In the genomic region with DNA sequence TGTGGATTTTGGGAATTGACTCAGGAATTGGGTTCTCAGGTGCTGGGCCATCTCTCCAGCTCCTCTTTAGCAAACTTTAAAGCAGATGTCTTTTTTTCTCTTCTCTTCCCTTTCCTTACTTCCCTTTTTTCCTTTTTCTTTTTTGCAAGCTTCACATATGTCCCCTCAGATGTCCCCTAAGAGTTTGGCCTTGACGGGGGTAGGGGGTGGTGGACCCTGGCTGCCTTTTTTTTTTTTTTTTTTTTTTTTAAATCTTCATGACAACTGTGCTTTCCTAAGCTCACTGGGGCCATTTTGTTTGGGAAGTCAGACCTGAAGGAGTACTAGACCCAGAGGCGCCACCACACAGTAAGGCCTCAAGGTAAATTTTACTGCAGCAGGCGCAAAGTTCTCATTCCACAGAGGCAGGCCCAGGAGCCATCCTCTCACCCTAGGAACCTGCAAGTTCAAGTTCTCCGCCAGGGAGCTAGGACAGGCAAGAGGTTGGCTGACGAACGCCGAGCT, we compare ENCODE assay signal across 9 mouse cellular contexts. TPM values are rescaled to one million over a fixed set of nuclear protein-coding genes. Genes with fewer than 3 reads are reported as not detected.
A peak's percentile ranks its signal among the peaks of the same experiment; 100 is the strongest.
DNase-seq lines count a peak whose midpoint lies in the region; ATAC-seq and TF ChIP-seq lines count a peak whose summit lies in the region.
"Had no signal": no experiment of that assay in that cellular context is flagged by ENCODE, and none has a peak within 500 bp of the region (broad histone marks: within the 10 kb centered on the region; RNA-seq: fewer than 3 reads in every experiment).

No protein-coding gene starts in this region.

- H3K4me1 ChIP-seq in embryonic facial prominence, embryonic 12.5 days = no peaks in the 10 kb centered on the region; the same call in 1 of the 2 replicates
- 0 out of 2 replicates have a peak, but pooled peaks cover 4% of the 10 kb centered on the region for H3K4me1 ChIP-seq in hindbrain, postnatal 0 days (ENCODE audit: insufficient read depth, low read length)

- H3K4me3 ChIP-seq in left cerebral cortex, adult 2 months = peak overlapping the region; percentile 86
- peak overlapping the region; percentile 91 for H3K4me3 ChIP-seq in embryonic facial prominence, embryonic 12.5 days
- peak overlapping the region; percentile 98 for H3K4me3 ChIP-seq in hindbrain, postnatal 0 days (ENCODE audit: low read length)
- H3K4me3 ChIP-seq in myocyte = peak overlapping the region; percentile 93

- H3K9me3 ChIP-seq in embryonic facial prominence, embryonic 12.5 days = no peaks in the 10 kb centered on the region
- H3K9me3 ChIP-seq in hindbrain, postnatal 0 days (ENCODE audit: low read length) = no peaks in the 10 kb centered on the region

- H3K79me2 ChIP-seq in myocyte (ENCODE audit: control insufficient read depth, insufficient read depth) = peaks cover 39% of the 10 kb centered on the region

- intact Hi-C loops in left cerebral cortex, adult 2 months (cut with DNase I) = loop anchor here (2.0 to 5.0 kb wide), 4 partner anchors 17 to 342 kb away; partner anchors contain the start of genes Ptprn2 and Wdr60
- intact Hi-C loops in left cerebral cortex, postnatal 25 days (cut with DNase I) = loop anchor here (5.0 kb wide), 3 partner anchors 37 to 342 kb away; partner anchors contain the start of gene Ncapg2
- intact Hi-C loops in left cerebral cortex, postnatal 10 days (cut with DNase I) = loop anchor here (5.0 kb wide), 1 partner anchor 337 kb away; no protein-coding TSS in a partner anchor

- DNase-seq in left cerebral cortex, adult 2 months (ENCODE audit: extremely low spot score in 1 of 2, low spot score in 2 of 2) = no peak
- DNase-seq in left cerebral cortex, adult 9 months (ENCODE audit: low spot score in 2 of 2) = no peak
- DNase-seq in hindbrain, postnatal 0 days (ENCODE audit: low spot score) = peak; percentile 65
- no peak for DNase-seq in left cerebral cortex, postnatal 25 days (ENCODE audit: low spot score in 2 of 2)
- DNase-seq in left cerebral cortex, postnatal 10 days (ENCODE audit: extremely low spot score in 1 of 2, low spot score in 2 of 2) = no peak
- no peak for DNase-seq in embryo, embryonic 11 days

- H3K36me3 ChIP-seq in embryonic facial prominence, embryonic 12.5 days = no peaks in the 10 kb centered on the region
- H3K36me3 ChIP-seq in hindbrain, postnatal 0 days (ENCODE audit: insufficient read depth, low read length) = no peaks in the 10 kb centered on the region
- H3K36me3 ChIP-seq in myocyte (ENCODE audit: control insufficient read depth, insufficient read depth) = no peaks in the 10 kb centered on the region

- WGBS in embryonic facial prominence, embryonic 12.5 days = 2% methylated on average over 7 of the region's 7 CpGs
- 0% methylated on average over 7 of the region's 7 CpGs for WGBS in hindbrain, postnatal 0 days

- H3K9ac ChIP-seq in embryonic facial prominence, embryonic 12.5 days = peak overlapping the region; percentile 74
- H3K9ac ChIP-seq in hindbrain, postnatal 0 days (replicated peaks; ENCODE audit: low read length) = peak overlapping the region; percentile 92

- peak overlapping the region; percentile 61 for H3ac ChIP-seq in myocyte (ENCODE audit: control insufficient read depth, insufficient read length)

- ATAC-seq in embryonic facial prominence, embryonic 12.5 days (ENCODE audit: insufficient number of reproducible peaks, insufficient read depth, low FRiP score, low TSS enrichment) = no peak; the same call in 1 of the 2 replicates
- ATAC-seq in hindbrain, postnatal 0 days = no peak

- H3K27ac ChIP-seq in left cerebral cortex, adult 2 months = peak overlapping the region; percentile 91
- H3K27ac ChIP-seq in embryonic facial prominence, embryonic 12.5 days = peak overlapping the region; percentile 93
- peak overlapping the region; percentile 96 for H3K27ac ChIP-seq in hindbrain, postnatal 0 days

- H3K4me2 ChIP-seq in embryonic facial prominence, embryonic 12.5 days (replicated peaks) = peak overlapping the region; percentile 98
- peak overlapping the region; percentile 58 for H3K4me2 ChIP-seq in hindbrain, postnatal 0 days (ENCODE audit: low read depth, low read length)
- peak overlapping the region; percentile 82 for H3K4me2 ChIP-seq in myocyte (ENCODE audit: low read depth)

- TF ChIP-seq POLR2A in myocyte (IDR thresholded peaks at IDR 0.05; ENCODE audit: insufficient read length, low read depth) = no peak

- H3K27me3 ChIP-seq in embryonic facial prominence, embryonic 12.5 days = no peaks in the 10 kb centered on the region
- H3K27me3 ChIP-seq in hindbrain, postnatal 0 days (ENCODE audit: insufficient read depth, low read length) = no peaks in the 10 kb centered on the region
- no peaks in the 10 kb centered on the region for H3K27me3 ChIP-seq in myocyte (ENCODE audit: control insufficient read depth, insufficient read depth, insufficient read length)

- TF ChIP-seq CTCF in left cerebral cortex, adult 2 months (IDR thresholded peaks at IDR 0.05) = peak; percentile 1; the same call in 1 of the 2 replicates
- TF ChIP-seq CTCF in hindbrain, postnatal 0 days (IDR thresholded peaks at IDR 0.05; ENCODE audit: low read depth) = peak; percentile 37

TF ChIP-seq in myocyte, 11 proteins besides CTCF, POLR2A, EP300 and RAD21:
- no peak for TF ChIP-seq REST (IDR thresholded peaks at IDR 0.05; ENCODE audit: insufficient read depth, insufficient read length)
- TF ChIP-seq TCF12 (IDR thresholded peaks at IDR 0.05; ENCODE audit: insufficient read depth, poor library complexity, severe bottlenecking) = no peak
- no peak for TF ChIP-seq CEBPB (IDR thresholded peaks at IDR 0.05; ENCODE audit: insufficient read depth, poor library complexity, severe bottlenecking)
- no peak for TF ChIP-seq E2F4 (IDR thresholded peaks at IDR 0.05; ENCODE audit: insufficient read depth)
- TF ChIP-seq MAX (IDR thresholded peaks at IDR 0.05; ENCODE audit: low read depth) = no peak
- no peak for TF ChIP-seq TCF3 (IDR thresholded peaks at IDR 0.05; ENCODE audit: insufficient read length, low read depth)
- no peak for TF ChIP-seq POLR2AphosphoS2 (IDR thresholded peaks at IDR 0.05; ENCODE audit: insufficient read length, low read depth)
- TF ChIP-seq USF1 (IDR thresholded peaks at IDR 0.05; ENCODE audit: low read depth) = no peak

RNA-seq across cellular contexts. Expression of gene Esyt2, which starts 0.8 kb away (rescaled TPM):
- 10 to 100 TPM; 55.3 to 58.3 TPM for total RNA-seq in left cerebral cortex, adult 2 months (2021)
- 21.3 and 22.3 TPM in 2 replicates for polyA plus RNA-seq in embryonic facial prominence, embryonic 12.5 days (2016; fragmentation: Nextera tagmentation; extraction: Ambion mirVana)
- total RNA-seq in hindbrain, postnatal 0 days (2014; rRNA removed) = 33.9 and 36.7 TPM in 2 replicates
- polyA plus RNA-seq in hindbrain, postnatal 0 days (2015; fragmentation: Nextera tagmentation; extraction: Ambion mirVana) = 8.6 and 8.9 TPM in 2 replicates
- polyA plus RNA-seq in myocyte (2012; fragmentation: generic; extraction: Trizol) = 16.1 TPM
- total RNA-seq in left cerebral cortex, postnatal 25 days (2021) = 10 to 100 TPM; 56.2 to 60.2 TPM
- total RNA-seq in left cerebral cortex, postnatal 10 days (2021) = 10 to 100 TPM; 56.8 to 62.1 TPM

RNA-seq across cellular contexts. Expression of gene Gm11027, which starts 5.0 kb away (rescaled TPM):
- not detected for total RNA-seq in left cerebral cortex, adult 2 months (2021)
- polyA plus RNA-seq in embryonic facial prominence, embryonic 12.5 days (2016; fragmentation: Nextera tagmentation; extraction: Ambion mirVana) = not detected in 2 replicates
- total RNA-seq in hindbrain, postnatal 0 days (2014; rRNA removed) = not detected in 2 replicates
- not detected in 2 replicates for polyA plus RNA-seq in hindbrain, postnatal 0 days (2015; fragmentation: Nextera tagmentation; extraction: Ambion mirVana)
- polyA plus RNA-seq in myocyte (2012; fragmentation: generic; extraction: Trizol) = not detected
- total RNA-seq in left cerebral cortex, postnatal 25 days (2021) = not detected
- total RNA-seq in left cerebral cortex, postnatal 10 days (2021) = not detected
- total RNA-seq: layer of hippocampus, postnatal 14 days had no signal

RNA-seq across cellular contexts. Expression of gene Wdr60, which starts 17.4 kb away (rescaled TPM):
- 10 to 100 TPM; 20.7 to 21.8 TPM for total RNA-seq in left cerebral cortex, adult 2 months (2021)
- 27.3 and 30.5 TPM in 2 replicates for polyA plus RNA-seq in embryonic facial prominence, embryonic 12.5 days (2016; fragmentation: Nextera tagmentation; extraction: Ambion mirVana)
- 6.7 and 8.4 TPM in 2 replicates for total RNA-seq in hindbrain, postnatal 0 days (2014; rRNA removed)
- 16.8 and 17.7 TPM in 2 replicates for polyA plus RNA-seq in hindbrain, postnatal 0 days (2015; fragmentation: Nextera tagmentation; extraction: Ambion mirVana)
- 4.5 TPM for polyA plus RNA-seq in myocyte (2012; fragmentation: generic; extraction: Trizol)
- 10 to 100 TPM; 15.3 to 20.4 TPM for total RNA-seq in left cerebral cortex, postnatal 25 days (2021)
- 10 to 100 TPM; 12.9 to 14.3 TPM for total RNA-seq in left cerebral cortex, postnatal 10 days (2021)
